Mouse (Mus musculus) stomach, postnatal 0 days (tissue): ENCODE data around the gene Smc3. TPM values are rescaled to one million over a fixed set of nuclear protein-coding genes. Genes with fewer than 3 reads are reported as not detected.
A peak's percentile ranks its signal among the peaks of the same experiment; 100 is the strongest.
"Not testable (repeated sequence)": the region's sequence is repeated elsewhere in the genome, so short reads cannot be mapped to it uniquely, and the experiment has no call there.

ENCODE experiments used
- ATAC-seq: fragments of 200-750 bp; cut with Nextera tagmentation; 2 replicates; pipeline ENCODE4 v1.8.0; 2017; ENCODE audit not compliant: low FRiP score, low TSS enrichment
- DNase-seq: peaks from one replicate; pipeline ENCODE4 v3.0.0-alpha.2; 2016; ENCODE audit warnings: low spot score
- H3K27ac ChIP-seq: fragments of 300-500 bp; sonication (generic); replicated peaks from 2 replicates; pipeline ENCODE4 v1.5.1; 2014; ENCODE audit warnings: mild to moderate bottlenecking, control low read depth
- H3K27me3 ChIP-seq: fragments of 300-500 bp; sonication (generic); 2 replicates; pipeline ENCODE4 v1.6.1; 2014; ENCODE audit warnings: low read length; ENCODE audit not compliant: control insufficient read depth, insufficient read depth
- H3K36me3 ChIP-seq: fragments of 300-500 bp; sonication (generic); 2 replicates; pipeline ENCODE4 v1.6.1; 2014; ENCODE audit warnings: low read length, mixed read lengths; ENCODE audit not compliant: control insufficient read depth, insufficient read depth
- H3K4me1 ChIP-seq: fragments of 300-500 bp; sonication (generic); replicated peaks from 2 replicates; pipeline ENCODE4 v1.6.1; 2014; ENCODE audit warnings: antibody characterized with exemption; ENCODE audit not compliant: control insufficient read depth, insufficient read depth
- H3K4me2 ChIP-seq: fragments of 300-500 bp; sonication (generic); replicated peaks from 2 replicates; pipeline ENCODE4 v1.6.1; 2014; ENCODE audit warnings: low read depth, mild to moderate bottlenecking, control low read depth, moderate library complexity
- H3K4me3 ChIP-seq: fragments of 300-500 bp; sonication (generic); 2 replicates; pipeline ENCODE4 v1.5.1; 2014; ENCODE audit warnings: low read depth, low read length, control low read depth
- H3K9ac ChIP-seq: fragments of 300-500 bp; sonication (generic); 2 replicates; pipeline ENCODE4 v1.6.1; 2014; ENCODE audit warnings: mild to moderate bottlenecking, low read length, control low read depth, mixed read lengths
- H3K9me3 ChIP-seq: fragments of 300-500 bp; sonication (generic); 2 replicates; pipeline ENCODE4 v1.6.1; 2016; ENCODE audit warnings: low read length; ENCODE audit not compliant: control insufficient read depth
- CTCF ChIP-seq: IDR thresholded peaks from 2 replicates; pipeline ENCODE4 v1.5.1; 2016; ENCODE audit warnings: antibody characterized with exemption, low read depth, mild to moderate bottlenecking, moderate library complexity
- EP300 ChIP-seq: optimal IDR thresholded peaks from 2 replicates; pipeline ENCODE3; 2016; ENCODE audit warnings: antibody characterized with exemption
- WGBS: fragments of 180-500 bp; shearing (Covaris S2); extraction: QIAGEN DNeasy Blood & Tissue Kit; methylation state at CpG from one replicate; pipeline ENCODE4 v1.1.7; 2014; 5-methylcytosine and 5-hydroxymethylcytosine counted together
- polyA plus RNA-seq: library from polyadenylated mRNA; unstranded; fragments of >200 nt; fragmentation: Nextera tagmentation; extraction: Ambion mirVana; gene quantifications from 2 replicates; pipeline ENCODE4 v1.2.1, GENCODE M21; 2015

The Smc3 gene
- polyA plus RNA-seq, 1 experiment from 2014 or later: 27.0 TPM

DNA sequence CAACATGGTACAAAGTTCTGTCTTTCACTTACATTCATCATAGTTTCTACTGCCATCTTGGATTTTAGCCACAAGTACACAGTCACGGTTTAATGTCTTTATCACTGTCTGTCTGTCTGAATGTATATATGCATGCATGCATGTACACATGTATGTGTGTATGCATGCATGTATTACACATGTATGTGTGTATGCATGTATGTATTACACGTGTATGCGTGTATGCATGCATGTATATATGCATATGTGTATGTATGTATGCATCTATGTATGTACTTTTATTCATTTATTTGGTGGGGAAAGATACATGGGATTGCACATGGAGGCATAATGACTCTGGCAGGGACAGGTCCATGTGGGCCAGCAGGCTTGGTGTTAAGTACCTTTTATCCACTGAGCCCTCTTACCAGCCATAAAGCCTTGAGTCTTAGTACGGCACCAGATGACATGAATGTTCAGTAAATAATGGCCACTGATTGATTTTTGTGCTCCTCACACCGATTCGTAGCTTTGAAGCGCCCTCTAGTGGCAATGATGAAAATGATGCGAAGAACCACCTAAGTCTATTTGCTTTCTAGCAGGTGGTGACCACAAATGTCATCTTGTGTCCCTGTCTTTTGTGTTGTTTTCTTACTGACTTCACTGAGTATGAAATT is 21.5 kb upstream of the Smc3 start:
- 8% methylated on average over 8 of the region's 8 CpGs for WGBS
- Histone ChIP-seq H3K9me3 (no peaks in the 10 kb centered on the region), H3K9ac (no peak overlapping the region), H3K27me3 (no peaks in the 10 kb centered on the region), H3K4me2 (no peak overlapping the region), H3K4me1 (no peaks in the 10 kb centered on the region), H3K4me3 (no peak overlapping the region), H3K27ac (no peak overlapping the region), H3K36me3 (no peaks in the 10 kb centered on the region)
- no peak for TF ChIP-seq EP300
- peak; percentile 94 for TF ChIP-seq CTCF
- peak; percentile 57 for DNase-seq
- ATAC-seq: peak; percentile 69

DNA sequence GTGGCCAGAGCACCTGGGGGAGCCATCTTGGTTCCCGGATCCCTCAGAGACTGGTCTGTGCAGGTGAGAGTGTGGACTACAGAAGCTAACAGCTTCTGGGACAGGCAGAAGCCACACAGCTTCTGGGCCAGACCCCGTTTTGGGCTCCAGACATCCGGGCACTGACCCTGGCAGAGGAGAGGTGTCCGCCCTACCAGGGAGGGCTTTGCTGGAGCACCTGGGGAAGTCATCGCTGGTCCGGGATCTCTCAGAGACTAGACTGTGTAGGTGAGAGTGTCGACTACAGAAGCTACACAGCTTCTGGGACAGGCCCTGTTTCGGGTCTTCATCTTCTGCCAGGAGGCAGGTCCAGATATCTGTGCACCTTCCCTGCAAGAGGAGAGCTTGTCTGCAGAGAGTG is 19.9 kb upstream of the Smc3 start:
- not testable (repeated sequence) for H3K4me3 ChIP-seq, H3K27ac ChIP-seq, H3K27me3 ChIP-seq, H3K9me3 ChIP-seq, H3K4me1 ChIP-seq, H3K36me3 ChIP-seq, H3K4me2 ChIP-seq, ATAC-seq, H3K9ac ChIP-seq
- WGBS: 93% methylated on average over 8 of the region's 8 CpGs
- peak; percentile 12 for DNase-seq

DNA sequence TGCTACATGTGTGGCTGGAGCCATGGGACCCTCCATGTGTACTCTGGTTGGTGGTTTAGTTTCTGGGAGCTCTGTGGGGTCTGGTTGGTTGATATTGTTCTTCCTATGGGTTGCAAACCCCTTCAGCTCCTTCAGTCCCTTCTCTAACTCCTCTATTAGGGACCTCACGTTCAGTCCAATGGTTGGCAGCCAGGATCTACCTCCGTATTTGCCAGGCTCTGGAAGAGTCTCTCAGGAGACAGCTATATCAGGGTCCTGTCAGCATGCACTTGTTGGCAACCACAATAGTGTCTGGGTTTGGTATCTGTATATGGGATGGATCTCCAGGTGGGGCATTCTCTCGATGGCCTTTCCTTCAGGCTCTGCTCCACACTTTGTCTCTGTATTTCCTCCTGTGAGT is 12.5 kb upstream of the Smc3 start:
- H3K4me2 ChIP-seq, H3K9ac ChIP-seq, H3K27ac ChIP-seq, H3K9me3 ChIP-seq, H3K4me3 ChIP-seq, H3K4me1 ChIP-seq, H3K27me3 ChIP-seq, DNase-seq, ATAC-seq, H3K36me3 ChIP-seq: not testable (repeated sequence)
- WGBS: 90% methylated on average over 3 of the region's 3 CpGs

GRCm38 (mm10) chr19:53588968-53589367 is 11.2 kb upstream of the Smc3 start, which contains the start of gene Nutf2-ps1:
Gene Nutf2-ps1, minus strand, starts transcription at chr19:53589068.
- H3K9me3 ChIP-seq, H3K27me3 ChIP-seq, H3K4me3 ChIP-seq, H3K9ac ChIP-seq, H3K27ac ChIP-seq, H3K4me2 ChIP-seq, H3K36me3 ChIP-seq, ATAC-seq, H3K4me1 ChIP-seq, DNase-seq: not testable (repeated sequence)
- 97% methylated on average over 7 of the region's 7 CpGs for WGBS

- H3K27me3 ChIP-seq: no peaks in the 10 kb centered on the region
- no peak overlapping the region for H3K4me3 ChIP-seq
- WGBS: 64% methylated on average over 7 of the region's 7 CpGs
- H3K36me3 ChIP-seq: no peaks in the 10 kb centered on the region
- H3K27ac ChIP-seq: no peak overlapping the region
- H3K4me2 ChIP-seq: no peak overlapping the region
- no peaks in the 10 kb centered on the region; the same call in 1 of the 2 replicates for H3K4me1 ChIP-seq
- no peaks in the 10 kb centered on the region for H3K9me3 ChIP-seq
- no peak overlapping the region for H3K9ac ChIP-seq
- DNase-seq (no peak), ATAC-seq (no peak)
- TF ChIP-seq EP300 (no peak), CTCF (no peak)
These were observed 3.3 kb upstream of the Smc3 start for GRCm38 (mm10) chr19:53596723-53597474.
